Comparison of ENCODE assay signal across 10 mouse cellular contexts in the genomic region with DNA sequence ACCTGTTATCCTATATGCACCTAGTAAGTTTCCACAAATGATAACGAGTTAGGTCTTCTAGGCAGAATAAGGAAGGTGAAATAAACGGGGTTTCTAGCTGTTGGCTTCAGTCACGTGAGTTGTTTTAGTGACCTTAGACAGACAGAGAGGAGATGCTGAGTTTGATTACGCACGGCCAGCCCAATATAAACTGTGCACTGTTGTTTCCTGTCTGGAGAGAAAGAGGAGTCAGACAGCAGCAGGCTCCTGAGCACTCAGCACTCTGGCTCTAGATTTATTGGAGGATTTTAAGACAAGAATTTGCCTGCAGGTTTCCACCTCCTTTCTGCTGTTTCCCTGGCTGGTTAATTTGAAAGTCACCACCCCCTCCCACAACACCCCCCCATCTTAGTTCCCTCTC.
DNase-seq lines count a peak whose midpoint lies in the region; ATAC-seq and TF ChIP-seq lines count a peak whose summit lies in the region.
"Had no signal": no experiment of that assay in that cellular context is flagged by ENCODE, and none has a peak within 500 bp of the region (broad histone marks: within the 10 kb centered on the region; RNA-seq: fewer than 3 reads in every experiment).

No protein-coding gene starts in this region.

- TF ChIP-seq CTCF in kidney, adult 2 months (conservative IDR thresholded peaks at IDR 0.05; ENCODE audit: insufficient read depth, insufficient read length, low read depth, low read length), result no peak

- peak; percentile 35 for DNase-seq in kidney, adult 2 months
- DNase-seq in kidney, postnatal 25 days, result no peak
- DNase-seq in Muller cell, postnatal 12 days (ENCODE audit: inconsistent ontology term), result peak; percentile 3
- no peak for DNase-seq in limb, embryonic 14.5 days (ENCODE audit: low spot score)
- DNase-seq in retina, embryonic 14.5 days (ENCODE audit: low spot score), result no peak
- DNase-seq in spleen, postnatal 14 days (ENCODE audit: low spot score in 2 of 2), result no peak
- no peak for DNase-seq in heart, adult 11 months
- DNase-seq: right cerebral cortex, postnatal 14 days had no signal

- no peak overlapping the region for H3K4me3 ChIP-seq in kidney, adult 2 months (ENCODE audit: insufficient read depth, low read depth, low read length)
- no peak overlapping the region for H3K4me3 ChIP-seq in embryonic facial prominence, embryonic 13.5 days
- H3K4me3 ChIP-seq in limb, embryonic 14.5 days (replicated peaks; ENCODE audit: low read length), result no peak overlapping the region
- H3K4me3 ChIP-seq: liver, embryonic 12.5 days had no signal

- H3K4me1 ChIP-seq in kidney, adult 2 months (ENCODE audit: control insufficient read depth, insufficient read depth, low read length), result peaks cover 17% of the 10 kb centered on the region; the same call in 1 of the 2 replicates
- H3K4me1 ChIP-seq in embryonic facial prominence, embryonic 13.5 days, result peaks cover 12% of the 10 kb centered on the region
- peaks cover 11% of the 10 kb centered on the region for H3K4me1 ChIP-seq in limb, embryonic 14.5 days (ENCODE audit: control insufficient read depth, insufficient read depth, low read length)
- H3K4me1 ChIP-seq: liver, embryonic 12.5 days had no signal

- no peak overlapping the region for H3K9ac ChIP-seq in embryonic facial prominence, embryonic 13.5 days
- no peak overlapping the region for H3K9ac ChIP-seq in limb, embryonic 14.5 days (ENCODE audit: low read depth, low read length, severe bottlenecking)
- H3K9ac ChIP-seq: liver, embryonic 12.5 days had no signal

- H3K27ac ChIP-seq in kidney, adult 2 months (ENCODE audit: insufficient read depth, low read depth, low read length), result no peak overlapping the region
- H3K27ac ChIP-seq in embryonic facial prominence, embryonic 13.5 days, result no peak overlapping the region
- no peak overlapping the region for H3K27ac ChIP-seq in limb, embryonic 14.5 days (replicated peaks; ENCODE audit: low read depth, low read length)
- H3K27ac ChIP-seq: liver, embryonic 12.5 days had no signal

- H3K36me3 ChIP-seq in kidney, adult 2 months (ENCODE audit: control insufficient read depth, insufficient read depth, low read length), result no peaks in the 10 kb centered on the region
- no peaks in the 10 kb centered on the region for H3K36me3 ChIP-seq in embryonic facial prominence, embryonic 13.5 days
- H3K36me3 ChIP-seq in limb, embryonic 14.5 days (ENCODE audit: control insufficient read depth, insufficient read depth, low read length), result no peaks in the 10 kb centered on the region
- H3K36me3 ChIP-seq: liver, embryonic 12.5 days had no signal

- H3K4me2 ChIP-seq in embryonic facial prominence, embryonic 13.5 days, result peak overlapping the region; percentile 36
- H3K4me2 ChIP-seq in limb, embryonic 14.5 days (replicated peaks; ENCODE audit: low read depth, low read length, severe bottlenecking), result peak overlapping the region; percentile 30
- H3K4me2 ChIP-seq: liver, embryonic 12.5 days had no signal

- H3K9me3 ChIP-seq in embryonic facial prominence, embryonic 13.5 days, result no peaks in the 10 kb centered on the region
- no peaks in the 10 kb centered on the region for H3K9me3 ChIP-seq in limb, embryonic 14.5 days (ENCODE audit: control insufficient read depth, low read length)
- H3K9me3 ChIP-seq: liver, embryonic 12.5 days had no signal

- H3K27me3 ChIP-seq in kidney, adult 2 months (replicated peaks; ENCODE audit: control insufficient read depth, insufficient read depth, low read length), result no peaks in the 10 kb centered on the region
- H3K27me3 ChIP-seq in embryonic facial prominence, embryonic 13.5 days, result no peaks in the 10 kb centered on the region
- H3K27me3 ChIP-seq in limb, embryonic 14.5 days (ENCODE audit: control insufficient read depth, insufficient read depth, low read length), result no peaks in the 10 kb centered on the region
- H3K27me3 ChIP-seq: liver, embryonic 12.5 days had no signal

- no peak for ATAC-seq in embryonic facial prominence, embryonic 13.5 days (ENCODE audit: insufficient number of reproducible peaks, insufficient read depth, low FRiP score, low TSS enrichment, low read depth)
- no peak for ATAC-seq in limb, embryonic 14.5 days (ENCODE audit: low FRiP score, low read depth)
- ATAC-seq: liver, embryonic 12.5 days had no signal

- no peak for TF ChIP-seq POLR2A in kidney, adult 2 months (IDR thresholded peaks at IDR 0.05; ENCODE audit: low read depth, low read length)
- no peak for TF ChIP-seq POLR2A in limb, embryonic 14.5 days (IDR thresholded peaks at IDR 0.05; ENCODE audit: borderline replicate concordance, extremely low read depth, insufficient read depth, insufficient read length)

- WGBS in kidney, adult 2 months, result 13% methylated on average over 5 of the region's 5 CpGs
- WGBS in embryonic facial prominence, embryonic 13.5 days, result 25% methylated on average over 5 of the region's 5 CpGs
- WGBS in limb, embryonic 14.5 days, result 8% methylated on average over 5 of the region's 5 CpGs

Comparison
In these comparisons a context has a peak if more than half of its experiments do, and no peak if none do; other contexts are left out.
1. DNase-seq: peak in kidney, adult 2 months (single experiment) and Muller cell, postnatal 12 days (single experiment); none in kidney, postnatal 25 days (0 of 2), limb, embryonic 14.5 days (single experiment), retina, embryonic 14.5 days (single experiment), spleen, postnatal 14 days (0 of 2) and heart, adult 11 months (single experiment).